Mouse (Mus musculus) lung, embryonic 15.5 days (tissue): ENCODE results near the gene Mrps23. TPM values are rescaled to one million over a fixed set of nuclear protein-coding genes. Genes with fewer than 3 reads are reported as not detected.
A peak's percentile ranks its signal among the peaks of the same experiment; 100 is the strongest.

Experiments
- ATAC-seq: fragments of 200-750 bp; cut with Nextera tagmentation; 2 replicates; pipeline ENCODE4 v1.8.0; 2017; ENCODE audit warnings: moderate number of reproducible peaks, borderline replicate concordance; ENCODE audit not compliant: low FRiP score, low TSS enrichment; ENCODE audit errors: extremely low read depth
- H3K27ac ChIP-seq: fragments of 300-500 bp; sonication (generic); 2 replicates; pipeline ENCODE4 v1.5.1; 2015; ENCODE audit warnings: moderate library complexity, mild to moderate bottlenecking, inconsistent platforms
- H3K27me3 ChIP-seq: fragments of 300-500 bp; sonication (generic); 2 replicates; pipeline ENCODE4 v1.6.1; 2015; ENCODE audit warnings: inconsistent platforms
- H3K36me3 ChIP-seq: fragments of 300-500 bp; sonication (generic); 2 replicates; pipeline ENCODE4 v1.6.1; 2015; ENCODE audit warnings: inconsistent platforms
- H3K4me1 ChIP-seq: fragments of 300-500 bp; sonication (generic); 2 replicates; pipeline ENCODE4 v1.6.1; 2015; ENCODE audit warnings: inconsistent platforms
- H3K4me2 ChIP-seq: fragments of 300-500 bp; sonication (generic); 2 replicates; pipeline ENCODE4 v1.6.1; 2015; ENCODE audit warnings: inconsistent platforms, mild to moderate bottlenecking, moderate library complexity
- H3K4me3 ChIP-seq: fragments of 300-500 bp; sonication (generic); 2 replicates; pipeline ENCODE4 v1.5.1; 2015; ENCODE audit warnings: mild to moderate bottlenecking, inconsistent platforms
- H3K9ac ChIP-seq: fragments of 300-500 bp; sonication (generic); 2 replicates; pipeline ENCODE4 v1.6.1; 2015; ENCODE audit warnings: inconsistent platforms
- H3K9me3 ChIP-seq: fragments of 300-500 bp; sonication (generic); 2 replicates; pipeline ENCODE4 v1.6.1; 2016; ENCODE audit warnings: inconsistent platforms
- WGBS: fragments of 180-500 bp; shearing (Covaris S2); methylation state at CpG from one replicate; pipeline ENCODE4 v1.1.7; 2015; 5-methylcytosine and 5-hydroxymethylcytosine counted together
- polyA plus RNA-seq: library from polyadenylated mRNA; unstranded; fragments of >200 nt; fragmentation: Nextera tagmentation; extraction: Ambion mirVana; gene quantifications from 2 replicates; pipeline ENCODE4 v1.2.1, GENCODE M21; 2015

Mrps23 gene
- polyA plus RNA-seq, 1 experiment from 2014 or later, result 57.4 TPM

GRCm38 (mm10) chr11:88240736-88241353, 36.7 kb downstream of the Mrps23 start:
- H3K27ac ChIP-seq, result no peak overlapping the region
- no peaks in the 10 kb centered on the region for H3K9me3 ChIP-seq
- WGBS, result 18% methylated on average over 10 of the region's 10 CpGs
- peaks cover 21% of the 10 kb centered on the region for H3K4me1 ChIP-seq
- no peak overlapping the region for H3K4me2 ChIP-seq
- H3K27me3 ChIP-seq, result no peaks in the 10 kb centered on the region
- H3K36me3 ChIP-seq, result no peaks in the 10 kb centered on the region
- H3K9ac ChIP-seq, result no peak overlapping the region
- no peak for ATAC-seq
- H3K4me3 ChIP-seq, result no peak overlapping the region

- H3K4me2 ChIP-seq, result no peak overlapping the region
- 55% methylated on average over 12 of the region's 12 CpGs for WGBS
- ATAC-seq, result no peak
- peaks cover 14% of the 10 kb centered on the region for H3K4me1 ChIP-seq
- no peak overlapping the region for H3K27ac ChIP-seq
- no peaks in the 10 kb centered on the region for H3K27me3 ChIP-seq
- no peaks in the 10 kb centered on the region for H3K9me3 ChIP-seq
- no peak overlapping the region for H3K4me3 ChIP-seq
- no peaks in the 10 kb centered on the region for H3K36me3 ChIP-seq
- no peak overlapping the region for H3K9ac ChIP-seq
Measured at GRCm38 (mm10) chr11:88241468-88242301, 37.5 kb downstream of the Mrps23 start.

DNA sequence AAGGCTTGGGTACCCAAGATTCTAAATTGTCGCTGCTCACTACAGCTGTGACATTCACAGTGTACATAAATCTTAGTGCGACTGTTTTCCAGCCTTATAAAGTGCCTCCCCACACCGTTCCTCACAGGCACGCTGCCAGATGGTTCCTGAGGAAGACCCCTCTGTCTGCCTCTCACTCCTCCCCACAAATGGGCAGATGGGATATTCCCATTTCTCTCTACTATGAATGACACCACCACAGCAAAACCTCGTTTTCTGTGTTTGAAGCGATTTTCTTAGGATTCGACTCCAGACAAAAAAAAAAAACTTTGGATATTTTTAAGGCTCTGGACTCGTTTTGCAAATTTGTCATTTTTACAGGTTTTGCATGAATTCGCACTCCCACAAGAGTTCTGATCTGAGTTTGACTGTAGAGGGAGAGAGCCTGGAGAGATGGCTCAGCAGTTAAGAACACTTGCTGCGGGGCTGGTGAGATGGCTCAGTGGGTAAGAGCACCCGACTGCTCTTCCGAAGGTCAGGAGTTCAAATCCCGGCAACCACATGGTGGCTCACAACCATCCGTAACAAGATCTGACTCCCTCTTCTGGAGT, 41.5 kb downstream of the Mrps23 start:
- H3K4me1 ChIP-seq, result peaks cover 15% of the 10 kb centered on the region
- no peak for ATAC-seq
- no peak overlapping the region for H3K4me2 ChIP-seq
- WGBS, result 75% methylated on average over 14 of the region's 14 CpGs
- H3K9me3 ChIP-seq, result no peaks in the 10 kb centered on the region
- H3K9ac ChIP-seq, result no peak overlapping the region
- H3K4me3 ChIP-seq, result no peak overlapping the region
- no peaks in the 10 kb centered on the region for H3K36me3 ChIP-seq
- H3K27me3 ChIP-seq, result no peaks in the 10 kb centered on the region
- no peak overlapping the region for H3K27ac ChIP-seq

DNA sequence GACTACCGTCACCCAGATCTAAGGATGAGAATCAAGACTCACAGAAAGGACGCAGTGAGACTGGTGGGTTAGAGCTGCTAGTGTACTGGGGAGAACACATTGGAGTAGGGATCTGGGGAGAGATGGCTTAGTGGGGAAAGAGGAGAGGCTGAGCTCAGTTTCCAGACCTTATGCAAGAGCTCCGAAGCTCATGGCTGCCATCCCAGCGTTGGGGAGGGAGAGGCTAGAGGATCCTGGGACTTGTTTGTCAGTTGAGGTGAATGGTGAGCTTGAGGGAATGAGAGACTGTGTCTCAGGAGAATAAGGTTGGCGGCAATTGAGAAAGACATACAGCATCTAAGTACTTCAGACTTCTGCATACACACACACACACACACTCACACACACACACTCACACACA, 44.4 kb downstream of the Mrps23 start:
- Histone ChIP-seq H3K4me3 (no peak overlapping the region), H3K4me1 (peaks cover 13% of the 10 kb centered on the region), H3K9ac (no peak overlapping the region), H3K36me3 (no peaks in the 10 kb centered on the region), H3K27me3 (no peaks in the 10 kb centered on the region), H3K4me2 (no peak overlapping the region), H3K27ac (no peak overlapping the region), H3K9me3 (no peaks in the 10 kb centered on the region)
- 70% methylated on average over 5 of the region's 5 CpGs for WGBS
- no peak for ATAC-seq

- H3K27ac ChIP-seq, result no peak overlapping the region
- no peaks in the 10 kb centered on the region for H3K9me3 ChIP-seq
- WGBS, result 73% methylated on average over 3 of the region's 3 CpGs
- no peaks in the 10 kb centered on the region for H3K36me3 ChIP-seq
- H3K4me1 ChIP-seq, result peaks cover 15% of the 10 kb centered on the region
- H3K4me3 ChIP-seq, result no peak overlapping the region
- no peaks in the 10 kb centered on the region for H3K27me3 ChIP-seq
- 0 out of 2 replicates have a peak, but pooled peaks have one; percentile 27 for ATAC-seq
- H3K4me2 ChIP-seq, result no peak overlapping the region
- no peak overlapping the region for H3K9ac ChIP-seq
Measured at GRCm38 (mm10) chr11:88250568-88250967, 46.4 kb downstream of the Mrps23 start.

- Histone ChIP-seq H3K36me3 (no peaks in the 10 kb centered on the region), H3K4me3 (no peak overlapping the region), H3K27me3 (no peaks in the 10 kb centered on the region), H3K9ac (no peak overlapping the region), H3K4me1 (peaks cover 15% of the 10 kb centered on the region), H3K4me2 (no peak overlapping the region), H3K27ac (no peak overlapping the region), H3K9me3 (no peaks in the 10 kb centered on the region)
- no peak for ATAC-seq
- WGBS, result 60% methylated on average over 7 of the region's 7 CpGs
Measured at GRCm38 (mm10) chr11:88251295-88251694, 47.1 kb downstream of the Mrps23 start.

DNA sequence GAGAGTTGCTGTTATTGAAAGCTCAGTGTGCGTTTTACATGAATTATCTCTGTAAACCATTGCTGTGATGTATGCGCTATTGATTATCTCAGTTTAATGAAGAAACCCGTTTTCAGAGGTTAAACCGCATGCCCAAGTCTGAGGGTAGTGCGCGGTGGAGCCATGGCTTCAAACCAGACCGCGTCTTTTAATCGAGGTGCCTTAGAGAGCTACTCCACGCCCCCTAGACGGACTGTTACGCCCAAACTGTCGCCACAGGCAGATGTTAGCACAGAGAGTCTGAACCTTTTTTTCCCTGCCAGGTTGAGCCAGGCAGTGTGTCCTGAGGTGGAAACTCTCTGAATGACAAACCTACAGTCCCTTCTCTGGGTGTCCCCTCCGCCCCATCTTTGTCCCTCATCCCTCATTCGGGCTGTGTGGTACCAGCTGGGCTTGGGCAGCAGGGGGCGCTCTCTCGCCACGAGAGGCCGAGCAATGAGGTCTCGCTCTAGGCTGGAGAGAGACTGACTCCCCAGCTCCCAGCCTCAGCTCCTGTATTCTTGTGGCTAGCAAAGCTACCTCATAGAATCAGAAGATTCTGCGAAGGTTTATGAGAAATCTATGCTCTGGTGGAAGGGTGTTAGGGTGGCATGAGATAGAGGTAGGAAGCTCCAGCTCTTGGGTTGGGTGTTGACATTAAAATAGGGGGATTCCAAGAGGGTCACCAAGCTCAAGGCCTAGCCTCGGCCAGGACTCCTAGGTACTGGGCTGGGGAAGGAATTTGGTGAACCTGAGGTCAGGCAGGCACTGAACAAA, 48.0 kb downstream of the Mrps23 start:
- Histone ChIP-seq H3K9ac (no peak overlapping the region), H3K4me3 (0 out of 2 replicates have a peak overlapping the region, but pooled peaks have one; percentile 3)

GRCm38 (mm10) chr11:88252767-88253513, 48.8 kb downstream of the Mrps23 start:
- Histone ChIP-seq H3K27ac (no peak overlapping the region), H3K4me3 (no peak overlapping the region), H3K36me3 (no peaks in the 10 kb centered on the region), H3K27me3 (no peaks in the 10 kb centered on the region), H3K4me1 (peaks cover 15% of the 10 kb centered on the region), H3K9ac (no peak overlapping the region), H3K9me3 (no peaks in the 10 kb centered on the region), H3K4me2 (no peak overlapping the region)
- 20% methylated on average over 18 of the region's 18 CpGs for WGBS
- 0 out of 2 replicates have a peak, but pooled peaks have one; percentile 47 for ATAC-seq

More for the DNA sequence above, 48.0 kb downstream of the Mrps23 start:
- peaks cover 15% of the 10 kb centered on the region for H3K4me1 ChIP-seq
- ATAC-seq, result peak; percentile 73
- no peaks in the 10 kb centered on the region for H3K36me3 ChIP-seq
- H3K9me3 ChIP-seq, result no peaks in the 10 kb centered on the region
- WGBS, result 9% methylated on average over 22 of the region's 22 CpGs
- H3K4me2 ChIP-seq, result peak overlapping the region; percentile 39
- no peaks in the 10 kb centered on the region for H3K27me3 ChIP-seq
- no peak overlapping the region for H3K27ac ChIP-seq

GRCm38 (mm10) chr11:88253514-88254167, 49.5 kb downstream of the Mrps23 start:
- H3K4me2 ChIP-seq, result no peak overlapping the region

DNA sequence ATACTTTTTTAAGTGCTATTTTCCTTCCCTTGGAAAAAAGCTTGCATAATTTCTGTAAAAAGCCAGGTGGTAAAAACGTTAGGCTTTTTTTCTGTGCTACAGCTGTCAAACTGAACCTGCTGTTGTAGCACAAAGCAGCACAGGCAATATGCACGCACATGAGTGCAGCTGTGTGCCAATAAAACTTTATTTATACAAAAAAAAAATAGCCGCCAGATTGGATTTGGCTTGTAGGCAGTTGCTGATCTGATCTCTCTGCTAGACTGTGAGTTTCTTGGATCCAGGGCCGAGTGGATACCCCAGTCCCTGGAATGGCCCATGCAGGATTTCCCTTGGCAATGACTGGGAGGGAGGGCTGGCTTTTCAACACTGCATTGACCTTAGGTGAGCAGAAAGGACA, 53.5 kb downstream of the Mrps23 start:
- H3K27me3 ChIP-seq, result no peaks in the 10 kb centered on the region
- no peak overlapping the region for H3K4me2 ChIP-seq
- 71% methylated on average over 4 of the region's 4 CpGs for WGBS
- H3K27ac ChIP-seq, result no peak overlapping the region
- H3K9ac ChIP-seq, result no peak overlapping the region
- no peaks in the 10 kb centered on the region for H3K36me3 ChIP-seq
- peaks cover 8% of the 10 kb centered on the region for H3K4me1 ChIP-seq
- H3K4me3 ChIP-seq, result no peak overlapping the region
- no peaks in the 10 kb centered on the region for H3K9me3 ChIP-seq
- no peak for ATAC-seq

More at GRCm38 (mm10) chr11:88253514-88254167, 49.5 kb downstream of the Mrps23 start:
- Histone ChIP-seq H3K9me3 (no peaks in the 10 kb centered on the region), H3K27ac (no peak overlapping the region), H3K4me1 (peaks cover 15% of the 10 kb centered on the region), H3K9ac (no peak overlapping the region), H3K4me3 (no peak overlapping the region), H3K36me3 (no peaks in the 10 kb centered on the region), H3K27me3 (no peaks in the 10 kb centered on the region)
- ATAC-seq, result no peak
- WGBS, result 61% methylated on average over 7 of the region's 7 CpGs
